Mouse (Mus musculus) lung, postnatal 25 days (tissue): ENCODE measurements around the gene Adk.
"Not testable (repeated sequence)": the region's sequence is repeated elsewhere in the genome, so short reads cannot be mapped to it uniquely, and the experiment has no call there.

ENCODE experiments used
- DNase-seq: peaks from one replicate; pipeline ENCODE4 v3.0.0; 2022; ENCODE audit warnings: low spot score

The Adk gene

DNA sequence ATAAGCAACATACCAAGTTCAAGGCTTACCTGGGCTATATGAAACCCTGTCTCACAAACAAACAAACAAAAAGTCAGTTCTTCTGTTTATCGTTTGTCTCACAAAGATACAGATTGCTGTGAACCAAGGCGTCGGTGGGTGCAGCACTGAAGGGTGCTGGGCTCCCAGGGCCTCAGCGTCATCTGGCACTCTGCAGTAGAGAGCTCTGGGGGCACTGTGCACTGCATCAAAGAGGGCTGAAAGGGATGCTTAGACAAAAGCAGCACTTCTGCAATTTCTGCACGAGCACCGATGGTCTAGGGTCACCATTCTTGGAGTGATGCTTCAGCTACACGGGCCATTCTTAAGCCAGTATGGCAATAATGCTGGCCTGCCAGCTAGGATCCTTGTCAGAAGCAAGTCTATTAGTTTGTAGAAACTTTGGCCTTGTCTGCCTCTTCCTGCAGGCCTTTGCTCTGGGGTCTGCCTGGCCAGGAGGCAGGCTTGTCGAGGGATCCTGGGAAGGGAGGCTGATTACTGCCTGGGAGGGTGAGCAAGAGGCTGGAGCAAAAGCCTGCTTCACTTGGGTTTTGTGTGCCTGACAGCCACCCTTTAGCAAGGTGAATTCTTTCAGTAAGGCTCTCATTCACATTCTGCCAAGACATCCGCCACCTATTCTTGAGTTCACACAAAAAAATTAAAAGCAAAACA, 436.2 kb downstream of the Adk start:
- DNase-seq: not testable (repeated sequence)

GRCm38 (mm10) chr14:21489116-21489485, 436.7 kb downstream of the Adk start:
- DNase-seq: no peak

GRCm38 (mm10) chr14:21490141-21490540, 437.8 kb downstream of the Adk start:
- peak; percentile 83 for DNase-seq
